Mouse (Mus musculus): ENCODE measurements around the gene Vps26c.
"Not testable (repeated sequence)": the region's sequence is repeated elsewhere in the genome, so short reads cannot be mapped to it uniquely, and the experiment has no call there.

The Vps26c gene

DNA sequence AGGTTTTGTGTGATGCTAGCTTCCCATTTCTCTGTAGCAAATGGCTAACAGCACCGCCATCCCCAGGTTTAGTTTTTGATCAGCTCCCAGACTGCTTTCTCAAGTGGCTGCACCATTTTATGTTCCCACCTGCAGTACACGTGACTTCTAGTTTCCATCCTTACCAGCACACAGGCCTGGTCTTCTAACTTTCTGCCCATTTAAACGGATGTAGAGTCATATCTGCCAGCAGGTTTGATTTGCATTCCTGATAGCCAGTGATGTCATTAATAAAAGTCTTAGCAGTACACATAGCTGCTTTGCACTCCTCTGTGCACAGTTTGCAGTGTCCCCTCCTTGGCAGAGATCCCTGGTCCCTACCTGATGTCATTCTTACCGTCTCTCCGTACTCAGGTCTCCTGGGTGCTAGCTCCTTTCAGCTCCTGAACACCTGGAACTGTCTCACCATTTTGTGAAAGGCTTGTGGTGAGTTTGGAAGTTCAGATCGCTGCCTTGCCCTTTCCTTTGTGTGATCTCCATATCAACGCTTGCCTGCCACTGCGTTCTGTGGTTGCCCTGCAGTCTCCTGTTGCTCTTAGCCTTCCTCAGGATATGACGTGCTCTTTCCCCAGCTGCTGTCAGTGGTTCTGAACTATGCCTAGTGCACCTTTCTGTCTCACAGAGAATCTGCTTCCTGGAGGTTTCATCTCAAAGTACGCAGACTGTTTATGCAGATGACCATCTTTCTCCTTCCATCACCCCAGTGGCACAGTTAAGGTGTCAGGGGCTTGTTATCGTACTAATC lies 41.7 kb downstream of the Vps26c start:
- DNase-seq: no peak

GRCm38 (mm10) chr16:94473086-94473822 lies 53.4 kb downstream of the Vps26c start:
- DNase-seq: no peak

- peak; percentile 25 for DNase-seq
These were observed 54.1 kb downstream of the Vps26c start for GRCm38 (mm10) chr16:94472515-94472951.

DNA sequence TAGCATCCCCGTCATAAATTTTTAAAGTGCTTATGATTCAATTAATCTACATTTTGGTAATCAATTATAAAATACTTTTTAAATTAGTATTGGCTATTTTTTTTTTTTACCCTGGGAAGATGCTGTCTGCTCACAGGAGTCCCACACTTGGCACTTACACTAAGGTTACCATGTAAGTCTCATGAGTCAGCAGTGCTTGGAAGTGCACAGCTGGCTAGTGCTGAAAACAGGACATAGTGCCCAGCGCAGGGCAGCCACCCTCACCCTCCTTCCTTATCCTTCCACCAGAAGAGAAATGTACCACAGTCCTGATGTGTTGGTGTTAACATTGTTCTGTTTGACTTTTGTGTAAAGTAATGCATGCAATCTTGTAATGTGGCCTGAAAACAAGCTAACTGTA lies 58.2 kb downstream of the Vps26c start:
- no peak for DNase-seq

- no peak for DNase-seq
These were observed 59.1 kb downstream of the Vps26c start for GRCm38 (mm10) chr16:94467337-94468055.

DNA sequence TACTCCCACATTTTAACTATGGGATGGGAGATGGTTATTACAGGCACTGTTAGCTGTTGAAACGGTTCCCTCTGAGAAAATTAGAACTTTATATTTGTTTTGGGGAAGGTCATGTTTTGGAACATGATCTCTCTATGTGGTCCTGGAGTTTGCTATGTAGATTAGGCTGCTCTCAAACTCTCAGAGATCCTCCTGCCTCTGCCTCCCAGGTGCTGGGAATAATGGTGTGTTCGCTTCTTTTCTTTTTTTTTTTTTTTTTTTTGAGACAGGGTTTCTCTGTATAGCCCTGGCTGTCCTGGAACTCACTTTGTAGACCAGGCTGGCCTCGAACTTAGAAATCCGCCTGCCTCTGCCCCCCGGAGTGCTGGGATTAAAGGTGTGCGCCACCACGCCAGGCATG lies 60.3 kb downstream of the Vps26c start:
- DNase-seq: not testable (repeated sequence)

- DNase-seq: no peak
These were observed 60.7 kb downstream of the Vps26c start for GRCm38 (mm10) chr16:94465900-94466299.

DNA sequence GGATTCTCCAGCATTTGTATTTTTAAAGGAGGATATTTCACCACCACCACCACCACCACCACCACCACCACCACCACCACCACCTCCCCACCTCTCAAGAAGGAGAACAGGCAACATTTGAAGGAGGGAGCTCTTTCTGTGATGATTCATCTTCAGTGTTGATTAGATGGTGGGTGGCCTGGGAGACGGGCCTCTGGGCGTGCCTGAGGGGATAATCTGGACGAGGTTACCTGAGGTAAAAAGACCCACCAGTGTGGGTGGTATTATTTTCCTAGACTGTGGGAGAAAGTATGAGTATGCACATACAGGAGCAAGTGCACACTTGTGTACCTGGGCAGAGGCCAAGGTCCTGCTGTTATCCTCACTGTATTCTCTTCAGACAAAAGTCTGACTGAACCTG lies 62.6 kb downstream of the Vps26c start:
- no peak for DNase-seq

DNA sequence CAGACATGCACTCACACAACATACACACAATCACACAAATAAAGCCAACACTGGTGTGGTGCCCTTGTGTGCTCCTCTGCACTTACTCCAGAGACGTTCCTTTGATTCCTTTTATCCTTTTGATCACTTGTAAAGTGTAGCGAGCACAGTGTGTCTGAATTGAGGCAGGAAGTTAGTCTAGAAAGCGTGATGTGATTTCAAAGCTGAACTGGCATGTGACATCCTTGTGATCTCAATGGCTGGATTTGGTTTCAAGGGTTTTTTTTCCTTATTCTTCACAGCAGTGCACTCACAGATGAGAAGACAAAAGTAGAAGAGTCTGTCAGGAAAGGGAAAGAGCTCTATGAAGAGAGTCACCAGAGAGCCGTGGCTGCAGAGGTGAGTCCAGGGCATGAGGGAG lies 72.5 kb downstream of the Vps26c start:
- DNase-seq: no peak

- no peak for DNase-seq
These were observed 73.9 kb downstream of the Vps26c start for GRCm38 (mm10) chr16:94452768-94453167.

DNA sequence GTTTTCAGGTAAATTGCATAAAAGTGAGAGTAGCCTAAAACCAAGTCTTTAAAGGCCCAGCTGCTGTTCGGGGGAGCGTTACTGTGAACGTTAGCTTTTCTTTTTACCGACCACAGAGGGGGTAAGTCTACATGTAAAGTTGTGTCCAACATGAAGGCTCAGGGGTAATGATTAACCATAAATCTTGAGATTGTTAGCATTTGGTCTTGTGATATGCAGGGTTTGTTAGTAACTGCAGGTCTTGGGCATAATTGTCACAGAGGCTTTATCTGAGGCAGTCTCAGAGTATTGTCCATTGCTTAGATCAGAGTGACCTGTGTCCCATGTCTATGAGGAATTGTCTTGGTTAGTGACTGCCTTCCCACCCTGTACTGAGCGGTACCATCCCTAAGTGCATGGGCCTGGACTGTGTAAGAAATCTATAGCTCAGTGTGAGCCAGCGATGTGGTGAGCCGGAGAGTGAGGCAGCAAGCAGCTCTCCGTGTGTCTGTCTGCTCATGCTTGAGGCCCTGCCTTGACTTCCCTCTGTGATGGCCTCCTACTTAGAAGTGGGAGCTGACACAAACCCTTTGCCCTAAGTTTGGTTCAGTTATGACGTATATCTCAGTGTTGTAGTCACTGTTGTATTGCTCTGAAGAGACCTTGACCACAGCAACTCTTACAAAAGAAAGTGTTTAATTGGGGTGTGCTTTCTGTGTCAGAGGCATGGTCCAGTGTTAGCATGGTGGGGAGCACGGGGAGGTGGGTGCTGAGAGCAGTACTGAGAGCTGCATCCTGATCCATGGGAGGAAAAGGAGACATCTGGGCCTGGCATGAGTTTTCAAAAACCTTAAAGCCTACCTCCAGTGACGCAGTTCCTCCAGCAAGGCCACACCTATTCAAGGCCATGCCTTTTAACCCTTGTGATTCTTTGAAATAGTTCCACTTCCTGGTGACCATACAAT lies 74.8 kb downstream of the Vps26c start:
- DNase-seq: no peak

DNA sequence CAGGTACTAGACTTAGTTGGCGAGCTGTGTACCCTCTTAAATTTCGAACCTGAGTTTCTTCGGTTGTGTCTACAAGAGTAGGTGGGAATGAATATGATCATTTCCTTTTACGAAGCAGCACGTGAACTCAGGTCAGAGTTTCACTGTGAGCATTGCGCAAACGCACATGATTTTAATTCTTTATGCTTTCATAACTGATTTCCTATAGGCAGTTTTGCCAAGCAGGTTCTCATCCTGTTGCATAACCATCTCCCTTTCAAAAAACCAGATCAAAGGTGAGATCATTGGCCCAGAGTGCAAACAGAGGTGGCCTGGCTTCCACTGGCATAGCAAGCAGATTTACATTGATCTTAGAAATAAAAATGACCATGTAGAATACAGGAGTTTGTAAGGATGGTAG lies 77.0 kb downstream of the Vps26c start:
- no peak for DNase-seq

- no peak for DNase-seq
These were observed 77.5 kb downstream of the Vps26c start for GRCm38 (mm10) chr16:94449151-94449550.

Measured in kidney, postnatal 10 days (tissue).